Mouse (Mus musculus): ENCODE results near the gene Adar. TPM values are rescaled to one million over a fixed set of nuclear protein-coding genes. Genes with fewer than 3 reads are reported as not detected.

The Adar gene
- polyA plus RNA-seq, 1 experiment = 6.3 TPM

GRCm38 (mm10) chr3:89698958-89699357 lies 15.9 kb upstream of the Adar start:
- Histone ChIP-seq H3K4me1 (0 out of 2 replicates have a peak, but pooled peaks cover 3% of the 10 kb centered on the region), H3K4me3 (replicated peaks) (no peak overlapping the region), H3K27me3 (replicated peaks) (peaks cover 27% of the 10 kb centered on the region), H3K36me3 (replicated peaks; ENCODE audit: low read length) (no peaks in the 10 kb centered on the region), H3K9me3 (peaks cover 25% of the 10 kb centered on the region)
- TF ChIP-seq GATA1 (IDR thresholded peaks at IDR 0.05; ENCODE audit: borderline replicate concordance, low read length) (no peak), FLI1 (IDR thresholded peaks at IDR 0.05; ENCODE audit: low read length) (no peak)

DNA sequence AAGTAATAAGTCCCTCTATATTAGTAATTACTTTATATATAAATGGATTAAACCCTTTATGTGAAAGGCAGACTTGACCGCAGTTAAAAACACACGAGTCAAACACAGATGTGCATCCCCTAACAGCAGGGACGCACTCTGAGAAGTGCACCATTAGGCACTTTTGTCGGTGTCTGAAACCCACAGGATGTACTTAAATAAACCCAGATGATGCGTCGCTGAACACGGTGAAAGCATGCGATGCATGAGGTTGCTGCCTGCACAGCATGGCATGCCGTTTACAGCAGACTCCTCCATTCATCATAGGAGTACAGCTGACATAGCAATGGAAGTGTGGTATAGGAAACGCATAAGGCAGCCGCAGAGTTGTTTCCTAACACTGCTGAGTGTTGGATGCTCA lies 14.4 kb upstream of the Adar start:
- no peak for TF ChIP-seq GATA1 (IDR thresholded peaks at IDR 0.05; ENCODE audit: borderline replicate concordance, low read length)
- peak overlapping the region; percentile 40 for H3K4me3 ChIP-seq (replicated peaks)
- H3K9me3 ChIP-seq = peaks cover 18% of the 10 kb centered on the region
- H3K4me1 ChIP-seq = peaks cover 3% of the 10 kb centered on the region; the same call in 1 of the 2 replicates
- peaks cover 28% of the 10 kb centered on the region for H3K27me3 ChIP-seq (replicated peaks)
- H3K36me3 ChIP-seq (replicated peaks; ENCODE audit: low read length) = no peaks in the 10 kb centered on the region

- Histone ChIP-seq H3K9me3 (peaks cover 20% of the 10 kb centered on the region), H3K4me3 (replicated peaks) (no peak overlapping the region), H3K36me3 (replicated peaks; ENCODE audit: low read length) (no peaks in the 10 kb centered on the region), H3K27me3 (replicated peaks) (peaks cover 31% of the 10 kb centered on the region), H3K4me1 (peaks cover 3% of the 10 kb centered on the region; the same call in 1 of the 2 replicates)
- TF ChIP-seq GATA1 (IDR thresholded peaks at IDR 0.05; ENCODE audit: borderline replicate concordance, low read length) = no peak
- no peak for TF ChIP-seq FLI1 (IDR thresholded peaks at IDR 0.05; ENCODE audit: low read length)
These were observed 11.2 kb upstream of the Adar start for GRCm38 (mm10) chr3:89703596-89703995.

- peaks cover 3% of the 10 kb centered on the region; the same call in 1 of the 2 replicates for H3K4me1 ChIP-seq
- no peak overlapping the region for H3K4me3 ChIP-seq (replicated peaks)
- peaks cover 32% of the 10 kb centered on the region for H3K27me3 ChIP-seq (replicated peaks)
- H3K36me3 ChIP-seq (replicated peaks; ENCODE audit: low read length) = no peaks in the 10 kb centered on the region
- TF ChIP-seq GATA1 (IDR thresholded peaks at IDR 0.05; ENCODE audit: borderline replicate concordance, low read length) = no peak
- TF ChIP-seq FLI1 (IDR thresholded peaks at IDR 0.05; ENCODE audit: low read length) = no peak
- H3K9me3 ChIP-seq = peaks cover 17% of the 10 kb centered on the region
These were observed 10.8 kb upstream of the Adar start for GRCm38 (mm10) chr3:89704064-89704463.

DNA sequence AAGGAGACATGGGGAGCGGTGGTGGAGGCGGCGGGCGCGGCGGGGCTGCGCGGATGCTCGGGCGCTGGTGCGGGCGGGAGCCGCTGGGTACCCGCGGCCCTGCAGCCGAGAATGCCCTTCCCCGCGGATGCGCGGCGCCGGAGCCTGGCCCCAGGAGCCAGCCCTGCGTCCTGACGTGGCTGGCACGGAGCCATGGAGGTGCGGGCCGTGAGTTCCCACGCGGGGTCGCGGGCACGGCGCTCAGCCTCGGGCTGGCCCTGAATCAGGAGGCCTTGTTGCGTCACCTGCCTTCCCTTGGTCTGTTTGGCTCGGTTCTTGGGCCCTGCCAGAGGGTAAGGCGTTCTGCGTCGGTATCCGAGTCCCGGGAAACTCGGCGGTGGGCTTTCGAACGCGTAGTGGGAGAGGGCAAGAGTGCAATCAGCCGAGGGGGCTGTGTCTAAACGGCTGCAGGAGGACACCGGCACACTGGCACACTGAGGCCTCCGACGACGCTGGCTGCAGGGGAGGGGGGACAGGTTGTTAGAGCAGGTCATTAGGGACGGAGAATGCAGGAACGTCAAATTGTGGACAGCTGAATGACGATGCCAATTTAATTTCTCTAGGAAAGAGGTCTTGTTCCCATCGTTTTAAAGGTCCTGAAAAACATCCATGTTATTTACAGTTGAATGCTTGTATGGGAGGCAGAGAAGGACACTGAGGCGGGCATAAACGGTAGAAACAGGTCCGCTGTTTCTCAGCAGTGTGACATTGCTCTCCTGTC lies 565 bp downstream of the Adar start:
- H3K4me1 ChIP-seq = peaks cover 26% of the 10 kb centered on the region
- H3K4me3 ChIP-seq (replicated peaks) = peak overlapping the region; percentile 98
- H3K36me3 ChIP-seq (replicated peaks; ENCODE audit: low read length) = no peaks in the 10 kb centered on the region
- H3K9me3 ChIP-seq = peaks cover 5% of the 10 kb centered on the region; the same call in 1 of the 2 replicates
- peaks cover 22% of the 10 kb centered on the region for H3K27me3 ChIP-seq (replicated peaks)
- TF ChIP-seq GATA1 (IDR thresholded peaks at IDR 0.05; ENCODE audit: borderline replicate concordance, low read length) = no peak
- no peak for TF ChIP-seq FLI1 (IDR thresholded peaks at IDR 0.05; ENCODE audit: low read length)

GRCm38 (mm10) chr3:89715967-89716256 lies 1.1 kb downstream of the Adar start:
- Histone ChIP-seq H3K4me1 (peaks cover 26% of the 10 kb centered on the region), H3K27me3 (replicated peaks) (peaks cover 21% of the 10 kb centered on the region), H3K4me3 (replicated peaks) (peak overlapping the region; percentile 98), H3K9me3 (peaks cover 5% of the 10 kb centered on the region; the same call in 1 of the 2 replicates), H3K36me3 (replicated peaks; ENCODE audit: low read length) (no peaks in the 10 kb centered on the region)
- TF ChIP-seq FLI1 (IDR thresholded peaks at IDR 0.05; ENCODE audit: low read length) (no peak), GATA1 (IDR thresholded peaks at IDR 0.05; ENCODE audit: borderline replicate concordance, low read length) (no peak)

- H3K9me3 ChIP-seq = peaks cover 10% of the 10 kb centered on the region
- peaks cover 11% of the 10 kb centered on the region for H3K4me1 ChIP-seq
- H3K27me3 ChIP-seq (replicated peaks) = no peaks in the 10 kb centered on the region
- peaks cover 5% of the 10 kb centered on the region for H3K36me3 ChIP-seq (replicated peaks; ENCODE audit: low read length)
- TF ChIP-seq FLI1 (IDR thresholded peaks at IDR 0.05; ENCODE audit: low read length) = no peak
- no peak for TF ChIP-seq GATA1 (IDR thresholded peaks at IDR 0.05; ENCODE audit: borderline replicate concordance, low read length)
- no peak overlapping the region for H3K4me3 ChIP-seq (replicated peaks)
These were observed 7.2 kb downstream of the Adar start for GRCm38 (mm10) chr3:89722032-89722431.

DNA sequence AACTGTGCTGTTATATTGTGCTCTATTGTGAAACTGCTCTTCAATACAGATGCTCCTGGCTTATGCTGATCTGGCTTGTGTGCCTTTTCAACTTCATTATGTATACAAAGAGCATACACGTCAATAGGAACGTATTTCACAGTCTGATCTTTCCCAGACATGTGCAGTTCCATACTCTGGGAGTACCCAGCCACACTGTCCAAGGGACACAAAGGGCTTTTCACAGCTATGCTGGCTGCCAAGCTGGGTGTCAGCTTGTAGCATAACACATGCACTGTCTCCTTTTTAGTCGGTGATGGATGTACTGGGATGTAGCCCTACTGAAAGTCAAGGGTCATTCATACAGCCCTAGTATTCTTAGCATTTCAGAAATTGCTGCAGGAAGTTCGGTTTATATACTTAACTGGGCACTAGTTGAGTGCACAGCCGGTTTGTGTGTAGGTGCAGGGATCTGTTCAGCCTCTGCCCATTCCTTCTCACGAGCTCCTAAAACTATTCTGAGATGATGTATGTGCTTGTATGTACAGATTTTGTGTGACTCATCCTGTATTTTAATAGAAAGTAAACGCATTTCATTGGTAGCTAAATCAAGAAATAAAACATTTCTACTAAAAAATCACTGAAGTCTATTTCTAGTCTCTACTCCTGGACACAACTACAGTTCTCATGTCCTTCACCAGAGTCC lies 8.7 kb downstream of the Adar start:
- Histone ChIP-seq H3K4me3 (replicated peaks) (no peak overlapping the region), H3K4me1 (peaks cover 23% of the 10 kb centered on the region), H3K27me3 (replicated peaks) (no peaks in the 10 kb centered on the region), H3K36me3 (replicated peaks; ENCODE audit: low read length) (peaks cover 5% of the 10 kb centered on the region), H3K9me3 (peaks cover 10% of the 10 kb centered on the region)
- no peak for TF ChIP-seq GATA1 (IDR thresholded peaks at IDR 0.05; ENCODE audit: borderline replicate concordance, low read length)

DNA sequence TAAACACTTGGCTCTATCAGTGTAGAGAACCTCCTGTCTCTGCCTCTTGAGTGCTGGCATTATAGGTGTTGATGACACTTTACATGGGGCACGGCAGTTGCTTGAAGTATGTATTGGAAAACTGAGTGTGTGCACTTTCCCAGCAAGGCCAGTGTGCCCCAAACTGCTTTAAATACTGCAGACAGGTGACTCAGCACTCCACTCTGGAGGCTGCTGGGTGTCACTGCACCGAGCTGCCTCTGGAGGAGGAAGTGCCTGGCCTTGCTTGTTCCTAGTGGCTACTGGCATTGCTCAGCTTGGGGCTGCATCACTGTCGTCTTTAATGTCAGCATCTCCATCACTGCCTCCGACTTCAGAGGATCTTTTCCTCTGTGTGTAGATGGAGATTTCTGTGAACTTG lies 12.2 kb downstream of the Adar start:
- no peak for TF ChIP-seq FLI1 (IDR thresholded peaks at IDR 0.05; ENCODE audit: low read length)
- TF ChIP-seq GATA1 (IDR thresholded peaks at IDR 0.05; ENCODE audit: borderline replicate concordance, low read length) = no peak
- Histone ChIP-seq H3K4me1 (peaks cover 46% of the 10 kb centered on the region), H3K36me3 (replicated peaks; ENCODE audit: low read length) (peaks cover 5% of the 10 kb centered on the region), H3K9me3 (peaks cover 10% of the 10 kb centered on the region), H3K27me3 (replicated peaks) (no peaks in the 10 kb centered on the region), H3K4me3 (replicated peaks) (peak overlapping the region; percentile 71)

DNA sequence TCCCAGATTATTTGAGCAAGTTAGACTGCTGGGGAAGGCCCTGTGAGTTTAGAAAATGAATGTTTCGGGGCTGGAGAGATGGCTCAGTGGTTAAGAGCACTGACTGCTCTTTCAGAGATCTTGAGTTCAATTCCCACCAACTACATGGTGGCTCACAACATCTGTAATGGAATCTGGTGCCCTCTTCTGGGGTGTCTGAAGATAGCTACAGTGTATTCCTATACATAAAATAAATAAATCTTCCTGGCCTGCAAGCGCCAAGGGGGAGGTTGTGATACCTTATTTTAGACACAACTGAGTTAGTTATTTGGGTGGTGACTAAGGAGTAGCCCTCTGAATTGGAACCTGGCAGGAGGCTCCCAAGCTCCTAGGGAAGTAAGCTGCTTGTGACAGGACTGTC lies 14.0 kb downstream of the Adar start:
- Histone ChIP-seq H3K4me3 (replicated peaks) (no peak overlapping the region), H3K9me3 (peaks cover 3% of the 10 kb centered on the region), H3K36me3 (replicated peaks; ENCODE audit: low read length) (peaks cover 16% of the 10 kb centered on the region), H3K27me3 (replicated peaks) (no peaks in the 10 kb centered on the region), H3K4me1 (peaks cover 64% of the 10 kb centered on the region)
- TF ChIP-seq GATA1 (IDR thresholded peaks at IDR 0.05; ENCODE audit: borderline replicate concordance, low read length) = no peak
- TF ChIP-seq FLI1 (IDR thresholded peaks at IDR 0.05; ENCODE audit: low read length) = no peak

Data from megakaryocyte, embryonic 14.5 days (primary cell).